Mouse (Mus musculus): Measurements from ENCODE around the gene Aatk. TPM values are rescaled to one million over a fixed set of nuclear protein-coding genes. Genes with fewer than 3 reads are reported as not detected.

Gene Aatk
- polyA plus RNA-seq, 1 experiment from 2014 or later, result 1.3 TPM

GRCm38 (mm10) chr11:120060634-120061033 lies 13.7 kb upstream of the Aatk start:
- WGBS, result 87% methylated on average over 8 of the region's 8 CpGs
- Histone ChIP-seq H3K4me2 (no peak overlapping the region), H3K9me3 (ENCODE audit: control insufficient read depth, low read length) (no peaks in the 10 kb centered on the region), H3K9ac (ENCODE audit: low read length) (no peak overlapping the region), H3K36me3 (ENCODE audit: control insufficient read depth, insufficient read depth, low read length) (0 out of 2 replicates have a peak, but pooled peaks cover 3% of the 10 kb centered on the region), H3K27me3 (ENCODE audit: control insufficient read depth, insufficient read depth, low read length) (no peaks in the 10 kb centered on the region), H3K4me1 (ENCODE audit: control insufficient read depth, insufficient read depth, low read length) (no peaks in the 10 kb centered on the region), H3K4me3 (ENCODE audit: low read depth, low read length) (no peak overlapping the region), H3K27ac (ENCODE audit: low read depth, low read length) (no peak overlapping the region)
- ATAC-seq (ENCODE audit: low FRiP score), result no peak
- no peak for DNase-seq (ENCODE audit: low spot score, missing footprints)

- 83% methylated on average over 12 of the region's 12 CpGs for WGBS
- Histone ChIP-seq H3K27ac (ENCODE audit: low read depth, low read length) (no peak overlapping the region), H3K4me3 (ENCODE audit: low read depth, low read length) (no peak overlapping the region), H3K27me3 (ENCODE audit: control insufficient read depth, insufficient read depth, low read length) (no peaks in the 10 kb centered on the region), H3K9ac (ENCODE audit: low read length) (no peak overlapping the region), H3K4me1 (ENCODE audit: control insufficient read depth, insufficient read depth, low read length) (no peaks in the 10 kb centered on the region), H3K4me2 (no peak overlapping the region), H3K36me3 (ENCODE audit: control insufficient read depth, insufficient read depth, low read length) (no peaks in the 10 kb centered on the region), H3K9me3 (ENCODE audit: control insufficient read depth, low read length) (no peaks in the 10 kb centered on the region)
- ATAC-seq (ENCODE audit: low FRiP score) (no peak), DNase-seq (ENCODE audit: low spot score, missing footprints) (peak; percentile 82)
Measured at GRCm38 (mm10) chr11:120055953-120056732, 9.2 kb upstream of the Aatk start.

GRCm38 (mm10) chr11:120053846-120054245 lies 6.9 kb upstream of the Aatk start:
- WGBS, result 90% methylated on average over 4 of the region's 4 CpGs
- no peak for DNase-seq (ENCODE audit: low spot score, missing footprints)

GRCm38 (mm10) chr11:120052274-120052673 lies 5.3 kb upstream of the Aatk start:
- Histone ChIP-seq H3K4me2 (no peak overlapping the region), H3K27me3 (ENCODE audit: control insufficient read depth, insufficient read depth, low read length) (peaks cover 18% of the 10 kb centered on the region; the same call in 1 of the 2 replicates), H3K9me3 (ENCODE audit: control insufficient read depth, low read length) (no peaks in the 10 kb centered on the region), H3K4me3 (ENCODE audit: low read depth, low read length) (no peak overlapping the region), H3K36me3 (ENCODE audit: control insufficient read depth, insufficient read depth, low read length) (no peaks in the 10 kb centered on the region), H3K4me1 (ENCODE audit: control insufficient read depth, insufficient read depth, low read length) (peaks cover 14% of the 10 kb centered on the region), H3K27ac (ENCODE audit: low read depth, low read length) (no peak overlapping the region), H3K9ac (ENCODE audit: low read length) (no peak overlapping the region)
- no peak for ATAC-seq (ENCODE audit: low FRiP score)
- WGBS, result 80% methylated on average over 9 of the region's 9 CpGs
- no peak for DNase-seq (ENCODE audit: low spot score, missing footprints)

More at GRCm38 (mm10) chr11:120053846-120054245, 6.9 kb upstream of the Aatk start:
- no peaks in the 10 kb centered on the region for H3K36me3 ChIP-seq (ENCODE audit: control insufficient read depth, insufficient read depth, low read length)
- no peak overlapping the region for H3K4me3 ChIP-seq (ENCODE audit: low read depth, low read length)
- H3K4me2 ChIP-seq, result no peak overlapping the region
- H3K27ac ChIP-seq (ENCODE audit: low read depth, low read length), result no peak overlapping the region
- no peak overlapping the region for H3K9ac ChIP-seq (ENCODE audit: low read length)
- H3K4me1 ChIP-seq (ENCODE audit: control insufficient read depth, insufficient read depth, low read length), result no peaks in the 10 kb centered on the region
- peaks cover 3% of the 10 kb centered on the region; the same call in 1 of the 2 replicates for H3K27me3 ChIP-seq (ENCODE audit: control insufficient read depth, insufficient read depth, low read length)
- ATAC-seq (ENCODE audit: low FRiP score), result no peak
- H3K9me3 ChIP-seq (ENCODE audit: control insufficient read depth, low read length), result no peaks in the 10 kb centered on the region

- Histone ChIP-seq H3K36me3 (ENCODE audit: control insufficient read depth, insufficient read depth, low read length) (no peaks in the 10 kb centered on the region), H3K4me2 (no peak overlapping the region), H3K27me3 (ENCODE audit: control insufficient read depth, insufficient read depth, low read length) (peaks cover 20% of the 10 kb centered on the region; the same call in 1 of the 2 replicates), H3K27ac (ENCODE audit: low read depth, low read length) (no peak overlapping the region), H3K4me3 (ENCODE audit: low read depth, low read length) (no peak overlapping the region), H3K9me3 (ENCODE audit: control insufficient read depth, low read length) (no peaks in the 10 kb centered on the region), H3K4me1 (ENCODE audit: control insufficient read depth, insufficient read depth, low read length) (peaks cover 17% of the 10 kb centered on the region), H3K9ac (ENCODE audit: low read length) (peak overlapping the region; percentile 16; the same call in 1 of the 2 replicates)
- 47% methylated on average over 14 of the region's 14 CpGs for WGBS
- ATAC-seq (ENCODE audit: low FRiP score) (no peak), DNase-seq (ENCODE audit: low spot score, missing footprints) (no peak)
Measured at GRCm38 (mm10) chr11:120051124-120051811, 4.3 kb upstream of the Aatk start.

GRCm38 (mm10) chr11:120049067-120049466 lies 2.1 kb upstream of the Aatk start:
- Histone ChIP-seq H3K36me3 (ENCODE audit: control insufficient read depth, insufficient read depth, low read length) (no peaks in the 10 kb centered on the region), H3K27ac (ENCODE audit: low read depth, low read length) (no peak overlapping the region), H3K9ac (ENCODE audit: low read length) (no peak overlapping the region), H3K4me1 (ENCODE audit: control insufficient read depth, insufficient read depth, low read length) (peaks cover 19% of the 10 kb centered on the region), H3K4me3 (ENCODE audit: low read depth, low read length) (no peak overlapping the region), H3K4me2 (no peak overlapping the region), H3K9me3 (ENCODE audit: control insufficient read depth, low read length) (no peaks in the 10 kb centered on the region), H3K27me3 (ENCODE audit: control insufficient read depth, insufficient read depth, low read length) (peaks cover 24% of the 10 kb centered on the region; the same call in 1 of the 2 replicates)
- DNase-seq (ENCODE audit: low spot score, missing footprints) (no peak), ATAC-seq (ENCODE audit: low FRiP score) (no peak)
- WGBS, result 80% methylated on average over 8 of the region's 8 CpGs

- H3K4me1 ChIP-seq (ENCODE audit: control insufficient read depth, insufficient read depth, low read length), result peaks cover 19% of the 10 kb centered on the region
- no peaks in the 10 kb centered on the region for H3K36me3 ChIP-seq (ENCODE audit: control insufficient read depth, insufficient read depth, low read length)
- ATAC-seq (ENCODE audit: low FRiP score) (peak; percentile 36; the same call in 1 of the 2 replicates), DNase-seq (ENCODE audit: low spot score, missing footprints) (no peak)
- H3K4me2 ChIP-seq, result peak overlapping the region; percentile 97
- H3K4me3 ChIP-seq (ENCODE audit: low read depth, low read length), result peak overlapping the region; percentile 13
- 1% methylated on average over 23 of the region's 23 CpGs for WGBS
- H3K9me3 ChIP-seq (ENCODE audit: control insufficient read depth, low read length), result no peaks in the 10 kb centered on the region
- no peak overlapping the region for H3K27ac ChIP-seq (ENCODE audit: low read depth, low read length)
- peaks cover 24% of the 10 kb centered on the region; the same call in 1 of the 2 replicates for H3K27me3 ChIP-seq (ENCODE audit: control insufficient read depth, insufficient read depth, low read length)
- H3K9ac ChIP-seq (ENCODE audit: low read length), result peak overlapping the region; percentile 38; the same call in 1 of the 2 replicates
Measured at GRCm38 (mm10) chr11:120048252-120048556, 1.2 kb upstream of the Aatk start.

- WGBS, result 8% methylated on average over 23 of the region's 23 CpGs
Measured at GRCm38 (mm10) chr11:120047531-120048251, 724 bp upstream of the Aatk start.

More at GRCm38 (mm10) chr11:120047531-120048251, 724 bp upstream of the Aatk start:
- peak; percentile 95 for DNase-seq (ENCODE audit: low spot score, missing footprints)
- H3K4me3 ChIP-seq (ENCODE audit: low read depth, low read length), result peak overlapping the region; percentile 62
- H3K27ac ChIP-seq (ENCODE audit: low read depth, low read length), result no peak overlapping the region
- H3K36me3 ChIP-seq (ENCODE audit: control insufficient read depth, insufficient read depth, low read length), result no peaks in the 10 kb centered on the region
- peak overlapping the region; percentile 97 for H3K4me2 ChIP-seq
- H3K27me3 ChIP-seq (ENCODE audit: control insufficient read depth, insufficient read depth, low read length), result peaks cover 24% of the 10 kb centered on the region; the same call in 1 of the 2 replicates
- H3K9ac ChIP-seq (ENCODE audit: low read length), result peak overlapping the region; percentile 78
- no peaks in the 10 kb centered on the region for H3K9me3 ChIP-seq (ENCODE audit: control insufficient read depth, low read length)
- H3K4me1 ChIP-seq (ENCODE audit: control insufficient read depth, insufficient read depth, low read length), result peaks cover 19% of the 10 kb centered on the region
- ATAC-seq (ENCODE audit: low FRiP score), result peak; percentile 55
